Mouse (Mus musculus) spleen, postnatal 10 days (tissue): ENCODE results near the gene Spdl1.
A peak's percentile ranks its signal among the peaks of the same experiment; 100 is the strongest.

ENCODE experiments used
- DNase-seq, 2 experiments: peaks; one replicate each; pipeline ENCODE4 v3.0.0; 2021 to 2022; ENCODE audit warnings: low spot score in 2 of 2

The Spdl1 gene

GRCm38 (mm10) chr11:34833318-34834086, at the start of gene Spdl1:
Spdl1 (minus strand) TSS chr11:34833641.
- peak; percentile 96 to 97 for DNase-seq

- DNase-seq: no peak
These were observed 48.1 kb upstream of the Spdl1 start for GRCm38 (mm10) chr11:34881528-34881927.

GRCm38 (mm10) chr11:34879678-34880077, 46.2 kb upstream of the Spdl1 start:
- no peak for DNase-seq

GRCm38 (mm10) chr11:34873861-34874260, 40.4 kb upstream of the Spdl1 start:
- DNase-seq: no peak

- DNase-seq: no peak
These were observed 39.0 kb upstream of the Spdl1 start for GRCm38 (mm10) chr11:34872432-34872831.

GRCm38 (mm10) chr11:34871991-34872390, 38.5 kb upstream of the Spdl1 start:
- DNase-seq: no peak

GRCm38 (mm10) chr11:34871456-34871855, 38.0 kb upstream of the Spdl1 start:
- no peak for DNase-seq

- no peak for DNase-seq
These were observed 35.2 kb upstream of the Spdl1 start for GRCm38 (mm10) chr11:34868626-34869025.

GRCm38 (mm10) chr11:34865741-34866270, 32.4 kb upstream of the Spdl1 start:
- DNase-seq: no peak

GRCm38 (mm10) chr11:34865181-34865580, 31.7 kb upstream of the Spdl1 start:
- no peak for DNase-seq

GRCm38 (mm10) chr11:34856652-34857051, 23.2 kb upstream of the Spdl1 start:
- DNase-seq: no peak

- no peak for DNase-seq
These were observed 12.8 kb upstream of the Spdl1 start for GRCm38 (mm10) chr11:34846268-34846652.

GRCm38 (mm10) chr11:34845567-34846267, 12.3 kb upstream of the Spdl1 start:
- no peak for DNase-seq

- DNase-seq: no peak
These were observed 10.1 kb upstream of the Spdl1 start for GRCm38 (mm10) chr11:34843517-34843916.

- no peak for DNase-seq
These were observed 6.8 kb upstream of the Spdl1 start for GRCm38 (mm10) chr11:34840283-34840682.

- no peak for DNase-seq
These were observed 5.6 kb upstream of the Spdl1 start for GRCm38 (mm10) chr11:34839051-34839450.

- no peak for DNase-seq
These were observed 2.8 kb upstream of the Spdl1 start for GRCm38 (mm10) chr11:34836272-34836671.

GRCm38 (mm10) chr11:34832678-34833077, 763 bp downstream of the Spdl1 start:
- peak in 1 of 2 experiments; percentile 11 for DNase-seq

- DNase-seq: no peak
These were observed 5.6 kb downstream of the Spdl1 start for GRCm38 (mm10) chr11:34827803-34828202.

GRCm38 (mm10) chr11:34826940-34827339, 6.5 kb downstream of the Spdl1 start:
- no peak for DNase-seq

- DNase-seq: no peak
These were observed 8.7 kb downstream of the Spdl1 start for GRCm38 (mm10) chr11:34824791-34825190.

GRCm38 (mm10) chr11:34814767-34815166, 18.7 kb downstream of the Spdl1 start:
- DNase-seq: no peak

- DNase-seq: no peak
These were observed 19.1 kb downstream of the Spdl1 start for GRCm38 (mm10) chr11:34814319-34814718.
